Mouse (Mus musculus) embryonic fibroblast, embryonic 13.5 days (primary cell): ENCODE results near the gene Slc9a1.

Experiments used
- CTCF ChIP-seq: IDR thresholded peaks from 2 replicates; pipeline ENCODE4 v1.5.1; 2011; ENCODE audit warnings: mild to moderate bottlenecking, control low read depth, low read length, moderate library complexity, borderline replicate concordance; ENCODE audit not compliant: insufficient read depth
- POLR2A ChIP-seq: IDR thresholded peaks from 2 replicates; pipeline ENCODE4 v1.6.1; 2011; ENCODE audit warnings: low read depth, mild to moderate bottlenecking, control low read depth, low read length, moderate library complexity

DNA sequence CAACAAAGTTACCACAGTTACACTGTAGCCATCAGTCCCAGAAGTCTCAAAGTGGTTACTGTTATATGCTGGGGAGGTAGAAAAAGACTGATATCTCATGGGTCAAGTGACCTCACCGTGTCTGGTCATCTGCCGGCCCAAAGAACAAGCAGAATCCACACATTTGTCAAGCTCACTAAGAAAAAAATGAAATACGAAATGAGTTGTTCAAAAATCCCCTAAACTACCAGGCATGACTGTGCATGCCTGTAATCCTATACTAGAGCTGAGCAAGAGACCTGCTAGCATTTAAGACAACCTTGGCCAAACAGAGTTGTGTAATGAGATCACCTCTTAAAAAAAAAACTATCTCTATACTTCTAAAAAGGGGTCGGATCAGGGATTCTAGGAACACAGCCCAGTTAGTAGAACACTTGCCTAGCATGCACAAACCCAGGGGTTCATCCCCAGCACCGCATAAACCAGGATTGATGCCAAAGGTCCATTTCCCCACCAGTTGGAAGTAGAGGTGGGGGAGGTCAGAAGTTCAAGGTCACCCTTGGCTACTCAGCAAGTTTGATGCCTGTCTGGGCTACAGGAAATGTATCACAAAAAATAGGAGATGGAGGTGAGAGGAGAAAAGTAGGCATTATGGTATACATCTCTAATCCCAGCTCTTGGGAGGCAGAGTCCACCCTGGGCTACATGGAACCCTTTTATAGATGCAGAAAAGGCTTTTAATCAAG lies 21.3 kb upstream of the Slc9a1 start:
- TF ChIP-seq CTCF, result no peak
- no peak for TF ChIP-seq POLR2A
